Comparison of ENCODE assay signal across 7 mouse cellular contexts in genomic region chr13:51198186-51198585, GRCm38 (mm10). TPM values are rescaled to one million over a fixed set of nuclear protein-coding genes. Genes with fewer than 3 reads are reported as not detected.
DNase-seq lines count a peak whose midpoint lies in the region; ATAC-seq and TF ChIP-seq lines count a peak whose summit lies in the region.

No protein-coding gene starts in this region.

- ATAC-seq in midbrain, embryonic 11.5 days (ENCODE audit: low FRiP score) = no peak
- ATAC-seq in midbrain, embryonic 15.5 days (replicated peaks) = no peak
- peak; percentile 45; the same call in 1 of the 2 replicates for ATAC-seq in stomach, postnatal 0 days (ENCODE audit: low FRiP score, low TSS enrichment)
- no peak for ATAC-seq in megakaryocyte progenitor cell, adult 5-6 weeks (replicated peaks; ENCODE audit: poor library complexity)

- DNase-seq in midbrain, embryonic 11.5 days (ENCODE audit: low spot score, missing footprints) = peak; percentile 19
- peak; percentile 46 to 75 for DNase-seq in heart, adult 9 months (ENCODE audit: low spot score in 2 of 2)
- DNase-seq in kidney, postnatal 4 days = peak; percentile 42 to 63
- no peak for DNase-seq in stomach, postnatal 0 days (ENCODE audit: low spot score)
- no peak for DNase-seq in thymus, postnatal 10 days (ENCODE audit: low spot score in 2 of 2)

- WGBS in midbrain, embryonic 11.5 days = 84% methylated on average over 5 of the region's 5 CpGs
- 79% methylated on average over 5 of the region's 5 CpGs for WGBS in midbrain, embryonic 15.5 days
- 36% methylated on average over 5 of the region's 5 CpGs for WGBS in stomach, postnatal 0 days

- H3K9me3 ChIP-seq in midbrain, embryonic 11.5 days (ENCODE audit: control insufficient read depth, low read length) = no peaks in the 10 kb centered on the region
- H3K9me3 ChIP-seq in midbrain, embryonic 15.5 days = no peaks in the 10 kb centered on the region
- no peaks in the 10 kb centered on the region for H3K9me3 ChIP-seq in stomach, postnatal 0 days (ENCODE audit: control insufficient read depth, low read length)

- no peak overlapping the region for H3K9ac ChIP-seq in midbrain, embryonic 11.5 days (ENCODE audit: low read length)
- no peak overlapping the region for H3K9ac ChIP-seq in midbrain, embryonic 15.5 days
- no peak overlapping the region for H3K9ac ChIP-seq in stomach, postnatal 0 days (ENCODE audit: low read length)

- H3K36me3 ChIP-seq in midbrain, embryonic 11.5 days (ENCODE audit: control insufficient read depth, insufficient read depth, low read length) = no peaks in the 10 kb centered on the region
- H3K36me3 ChIP-seq in midbrain, embryonic 15.5 days (replicated peaks) = no peaks in the 10 kb centered on the region
- H3K36me3 ChIP-seq in stomach, postnatal 0 days (ENCODE audit: control insufficient read depth, insufficient read depth, low read length) = no peaks in the 10 kb centered on the region

- H3K27me3 ChIP-seq in midbrain, embryonic 11.5 days (ENCODE audit: control insufficient read depth, insufficient read depth, low read length) = no peaks in the 10 kb centered on the region
- no peaks in the 10 kb centered on the region for H3K27me3 ChIP-seq in midbrain, embryonic 15.5 days (replicated peaks)
- no peaks in the 10 kb centered on the region for H3K27me3 ChIP-seq in stomach, postnatal 0 days (ENCODE audit: control insufficient read depth, insufficient read depth, low read length)

- TF ChIP-seq EP300 in stomach, postnatal 0 days (optimal IDR thresholded peaks at IDR 0.05) = no peak

- no peaks in the 10 kb centered on the region for H3K4me1 ChIP-seq in midbrain, embryonic 11.5 days (ENCODE audit: control insufficient read depth, insufficient read depth, low read length)
- no peaks in the 10 kb centered on the region for H3K4me1 ChIP-seq in midbrain, embryonic 15.5 days
- no peaks in the 10 kb centered on the region for H3K4me1 ChIP-seq in stomach, postnatal 0 days (replicated peaks; ENCODE audit: control insufficient read depth, insufficient read depth)

- H3K4me2 ChIP-seq in midbrain, embryonic 11.5 days = no peak overlapping the region
- H3K4me2 ChIP-seq in midbrain, embryonic 15.5 days = no peak overlapping the region
- no peak overlapping the region for H3K4me2 ChIP-seq in stomach, postnatal 0 days (replicated peaks; ENCODE audit: low read depth)

- TF ChIP-seq CTCF in stomach, postnatal 0 days (IDR thresholded peaks at IDR 0.05; ENCODE audit: low read depth) = no peak

- H3K27ac ChIP-seq in midbrain, embryonic 11.5 days (ENCODE audit: low read depth, low read length) = no peak overlapping the region
- H3K27ac ChIP-seq in midbrain, embryonic 15.5 days = no peak overlapping the region
- H3K27ac ChIP-seq in stomach, postnatal 0 days (replicated peaks) = no peak overlapping the region

- no peak overlapping the region for H3K4me3 ChIP-seq in midbrain, embryonic 11.5 days (ENCODE audit: low read depth, low read length)
- no peak overlapping the region for H3K4me3 ChIP-seq in midbrain, embryonic 15.5 days
- no peak overlapping the region for H3K4me3 ChIP-seq in stomach, postnatal 0 days (ENCODE audit: low read depth, low read length)

RNA-seq across cellular contexts. Expression of gene Nxnl2, which starts 27.4 kb away (rescaled TPM):
- polyA plus RNA-seq in midbrain, embryonic 11.5 days (2014; fragmentation: Nextera tagmentation; extraction: Ambion mirVana) = 0.29 and 0.51 TPM in 2 replicates
- 2.0 and 2.7 TPM in 2 replicates for polyA plus RNA-seq in midbrain, embryonic 15.5 days (2015; fragmentation: Nextera tagmentation; extraction: Ambion mirVana)
- polyA plus RNA-seq in stomach, postnatal 0 days (2015; fragmentation: Nextera tagmentation; extraction: Ambion mirVana) = 4.3 and 4.6 TPM in 2 replicates
- not detected in 2 replicates for total RNA-seq in megakaryocyte progenitor cell, adult 5-6 weeks (2015)
- not detected in 2 replicates for total RNA-seq in megakaryocyte progenitor cell, adult 5-6 weeks (2017)

Comparison
In these comparisons a context has a peak if more than half of its experiments do, and no peak if none do; other contexts are left out.
1. DNase-seq: peak in midbrain, embryonic 11.5 days (single experiment), heart, adult 9 months (2 of 2) and kidney, postnatal 4 days (2 of 2); none in stomach, postnatal 0 days (single experiment) and thymus, postnatal 10 days (0 of 2).